Mouse (Mus musculus) brain, embryonic 14.5 days (tissue): Measurements from ENCODE around the gene Capn5.

Source experiments
- CTCF ChIP-seq: fragments of 200-500 bp; IDR thresholded peaks from 2 replicates; pipeline ENCODE4 v1.5.1; 2012; ENCODE audit warnings: inconsistent platforms, mild to moderate bottlenecking, moderate library complexity, borderline replicate concordance; ENCODE audit not compliant: insufficient read depth, insufficient read length; ENCODE audit errors: extremely low read depth
- POLR2A ChIP-seq: fragments of 200-500 bp; IDR thresholded peaks from 2 replicates; pipeline ENCODE4 v1.6.1; 2012; ENCODE audit warnings: mild to moderate bottlenecking, inconsistent platforms, borderline replicate concordance; ENCODE audit not compliant: poor library complexity, insufficient read depth, insufficient read length, severe bottlenecking; ENCODE audit errors: extremely low read depth

- TF ChIP-seq CTCF (no peak), POLR2A (no peak)
Measured at GRCm38 (mm10) chr7:98142648-98143047, 35.4 kb downstream of the Capn5 start.
